Mouse (Mus musculus): ENCODE measurements around the gene Rgl1. TPM values are rescaled to one million over a fixed set of nuclear protein-coding genes. Genes with fewer than 3 reads are reported as not detected.
"Not testable (repeated sequence)": the region's sequence is repeated elsewhere in the genome, so short reads cannot be mapped to it uniquely, and the experiment has no call there.

The Rgl1 gene
- total RNA-seq, 2 experiments from 2014 or later: 113 to 132 TPM

DNA sequence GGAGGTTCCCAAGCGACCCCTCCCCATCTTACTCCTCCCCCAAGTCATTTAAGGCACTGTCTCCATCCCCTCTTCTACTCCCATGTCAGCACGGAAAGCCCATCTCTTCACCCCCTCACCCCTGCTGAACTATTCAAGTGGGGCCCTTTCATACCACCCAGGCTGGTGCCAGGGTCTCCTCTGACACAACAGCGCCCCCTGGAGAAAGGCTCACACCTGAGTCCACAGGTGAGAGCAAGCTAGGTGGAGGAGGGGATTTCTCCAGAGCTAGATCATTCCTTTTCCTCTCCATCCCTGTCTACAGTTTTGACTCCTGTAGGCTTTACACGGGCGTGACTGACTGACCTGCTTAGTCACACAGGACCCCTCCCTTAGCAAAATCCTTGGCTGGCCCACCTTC is 87.7 kb downstream of the Rgl1 start:
- intact Hi-C loops (cut with DNase I): loop anchor here (5.0 kb wide), 1 partner anchor 151 kb away; no protein-coding TSS in a partner anchor
- peak; percentile 43 for TF ChIP-seq CTCF (IDR thresholded peaks at IDR 0.05)
- no peak overlapping the region for H3K4me3 ChIP-seq
- DNase-seq (ENCODE audit: extremely low spot score in 1 of 2, low spot score in 2 of 2): no peak
- H3K27ac ChIP-seq: no peak overlapping the region

DNA sequence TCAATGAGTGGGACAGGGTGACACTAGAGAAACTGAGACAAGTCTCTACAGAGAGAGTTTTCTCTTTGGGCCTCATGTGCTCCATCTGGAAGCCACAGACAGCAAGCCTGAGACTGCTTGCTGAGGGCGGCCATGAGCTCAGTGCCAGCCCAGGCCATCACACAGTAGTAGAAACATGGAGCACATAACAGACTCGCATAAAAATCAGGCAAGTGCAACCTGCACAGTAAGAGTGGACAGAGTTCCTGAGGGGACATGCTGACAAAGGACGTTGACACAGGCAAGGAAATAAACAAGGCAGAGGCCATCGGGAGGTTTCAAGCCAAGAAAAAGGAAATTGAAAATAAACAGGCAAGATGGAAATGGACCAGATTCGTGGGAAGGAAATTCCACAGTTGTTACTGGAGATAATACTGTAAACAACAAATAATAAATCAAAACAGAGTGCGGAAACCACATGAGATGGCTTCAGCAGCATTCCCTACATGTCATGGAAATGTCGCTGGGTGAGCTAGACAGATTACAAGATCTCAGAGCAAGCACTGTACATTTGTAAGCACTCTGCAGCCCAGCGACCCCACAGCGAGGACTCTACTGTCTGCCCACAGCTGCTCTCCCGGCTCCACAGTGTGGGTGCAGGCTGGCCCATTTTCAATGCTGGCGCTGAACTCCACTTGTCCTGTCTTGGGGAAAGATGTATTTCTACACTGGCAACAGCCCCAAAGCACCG is 88.5 kb downstream of the Rgl1 start:
- TF ChIP-seq CTCF (IDR thresholded peaks at IDR 0.05): no peak
- H3K27ac ChIP-seq: no peak overlapping the region
- intact Hi-C loops (cut with DNase I): loop anchor here (5.0 kb wide), 1 partner anchor 150 kb away; no protein-coding TSS in a partner anchor
- peak in 1 of 2 experiments; percentile 27 for DNase-seq (ENCODE audit: extremely low spot score in 1 of 2, low spot score in 2 of 2)
- no peak overlapping the region for H3K4me3 ChIP-seq

DNA sequence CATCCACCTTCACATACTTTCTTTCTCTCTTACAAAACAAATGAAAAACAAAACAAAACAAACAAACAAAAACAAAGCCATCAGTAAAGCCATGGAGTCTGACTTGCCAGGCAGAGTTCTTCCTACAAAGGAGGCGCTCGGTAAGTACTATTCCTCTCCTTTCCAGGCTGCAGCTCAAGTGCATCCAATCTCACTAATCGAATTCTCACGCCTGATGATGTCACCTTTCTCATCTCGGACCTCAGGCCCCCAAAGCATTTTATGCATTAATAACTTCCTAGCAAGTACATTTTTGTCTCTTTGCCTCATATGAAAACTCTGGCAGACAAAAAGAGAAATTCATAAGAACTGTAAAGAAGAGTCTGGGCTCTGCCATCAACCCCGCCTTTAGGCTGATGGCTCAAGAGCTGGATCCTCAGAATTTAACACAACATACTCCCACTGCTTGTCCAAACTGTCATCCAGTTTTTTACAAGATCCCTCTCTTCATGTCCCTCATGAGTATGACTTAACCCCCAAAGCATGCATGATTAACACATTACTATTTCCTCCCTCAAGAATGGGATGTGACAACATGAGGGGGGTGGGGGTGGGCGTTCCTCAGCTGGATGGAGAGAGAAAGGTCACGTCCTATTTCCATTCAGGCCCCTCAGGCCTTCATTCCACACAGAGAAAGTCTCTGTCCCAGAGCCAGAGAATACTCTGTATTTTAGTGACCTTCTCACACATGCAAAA is 96.5 kb downstream of the Rgl1 start:
- intact Hi-C loops (cut with DNase I): no loop called here
- H3K4me3 ChIP-seq: no peak overlapping the region
- no peak for DNase-seq (ENCODE audit: extremely low spot score in 1 of 2, low spot score in 2 of 2)
- H3K27ac ChIP-seq: no peak overlapping the region
- no peak for TF ChIP-seq CTCF (IDR thresholded peaks at IDR 0.05)

DNA sequence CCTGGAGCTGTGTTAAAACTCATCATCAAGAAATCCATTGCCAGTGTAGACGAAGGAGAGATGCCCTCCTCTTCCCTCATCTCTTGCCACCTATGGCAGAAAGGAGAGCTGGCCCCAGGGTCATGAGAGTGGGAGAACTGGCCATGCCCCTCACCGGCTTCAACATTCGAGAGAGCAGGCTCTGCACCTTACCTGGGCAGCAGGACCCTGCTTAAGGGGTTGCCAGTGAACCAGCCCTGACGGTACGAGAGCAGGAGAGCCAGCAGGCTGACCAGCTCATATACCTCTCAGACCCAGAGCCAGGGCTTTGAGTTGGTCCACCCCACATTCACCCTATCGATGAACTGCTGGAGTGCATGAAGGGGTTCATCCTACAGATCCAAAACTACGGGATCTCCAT is 105.7 kb downstream of the Rgl1 start:
- no peak overlapping the region for H3K27ac ChIP-seq
- no peak overlapping the region for H3K4me3 ChIP-seq
- no peak for TF ChIP-seq CTCF (IDR thresholded peaks at IDR 0.05)
- intact Hi-C loops (cut with DNase I): no loop called here
- DNase-seq (ENCODE audit: extremely low spot score in 1 of 2, low spot score in 2 of 2): no peak

- intact Hi-C loops (cut with DNase I): no loop called here
- no peak overlapping the region for H3K27ac ChIP-seq
- DNase-seq (ENCODE audit: extremely low spot score in 1 of 2, low spot score in 2 of 2): no peak
- H3K4me3 ChIP-seq: no peak overlapping the region
- TF ChIP-seq CTCF (IDR thresholded peaks at IDR 0.05): no peak
These were observed 106.2 kb downstream of the Rgl1 start for GRCm38 (mm10) chr1:152659961-152660360.

DNA sequence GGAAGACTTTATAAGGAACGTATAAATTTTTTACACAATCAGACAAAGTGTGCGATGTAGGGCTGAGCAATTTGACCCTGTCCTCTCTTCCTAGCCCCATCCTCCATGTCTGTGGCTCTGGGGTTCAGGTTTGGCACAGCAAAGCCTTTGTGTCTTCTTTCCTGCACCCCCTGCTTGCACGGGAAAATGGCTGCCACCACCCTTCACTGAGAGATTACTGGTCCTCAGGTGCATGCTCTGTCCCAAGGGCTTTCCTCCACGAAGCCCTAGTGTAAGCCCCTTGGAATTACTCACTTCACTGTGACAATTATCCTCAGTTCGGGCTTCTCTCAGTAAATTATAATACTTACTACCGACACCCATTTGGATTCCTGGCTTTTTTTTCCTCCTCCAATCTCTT is 109.5 kb downstream of the Rgl1 start:
- DNase-seq (ENCODE audit: extremely low spot score in 1 of 2, low spot score in 2 of 2): no peak
- intact Hi-C loops (cut with DNase I): no loop called here
- H3K27ac ChIP-seq: no peak overlapping the region
- H3K4me3 ChIP-seq: no peak overlapping the region
- TF ChIP-seq CTCF (IDR thresholded peaks at IDR 0.05): no peak

- DNase-seq (ENCODE audit: extremely low spot score in 1 of 2, low spot score in 2 of 2): no peak
- intact Hi-C loops (cut with DNase I): no loop called here
- Histone ChIP-seq H3K4me3 (no peak overlapping the region), H3K27ac (no peak overlapping the region)
- TF ChIP-seq CTCF (IDR thresholded peaks at IDR 0.05): no peak
These were observed 111.3 kb downstream of the Rgl1 start for GRCm38 (mm10) chr1:152654851-152655250.

- no peak overlapping the region for H3K4me3 ChIP-seq
- no peak for TF ChIP-seq CTCF (IDR thresholded peaks at IDR 0.05)
- intact Hi-C loops (cut with DNase I): no loop called here
- no peak for DNase-seq (ENCODE audit: extremely low spot score in 1 of 2, low spot score in 2 of 2)
- no peak overlapping the region for H3K27ac ChIP-seq
These were observed 114.7 kb downstream of the Rgl1 start for GRCm38 (mm10) chr1:152651495-152651874.

GRCm38 (mm10) chr1:152650856-152651494 is 115.2 kb downstream of the Rgl1 start:
- intact Hi-C loops (cut with DNase I): no loop called here
- H3K27ac ChIP-seq: no peak overlapping the region
- DNase-seq (ENCODE audit: extremely low spot score in 1 of 2, low spot score in 2 of 2): no peak
- TF ChIP-seq CTCF (IDR thresholded peaks at IDR 0.05): no peak
- H3K4me3 ChIP-seq: no peak overlapping the region

DNA sequence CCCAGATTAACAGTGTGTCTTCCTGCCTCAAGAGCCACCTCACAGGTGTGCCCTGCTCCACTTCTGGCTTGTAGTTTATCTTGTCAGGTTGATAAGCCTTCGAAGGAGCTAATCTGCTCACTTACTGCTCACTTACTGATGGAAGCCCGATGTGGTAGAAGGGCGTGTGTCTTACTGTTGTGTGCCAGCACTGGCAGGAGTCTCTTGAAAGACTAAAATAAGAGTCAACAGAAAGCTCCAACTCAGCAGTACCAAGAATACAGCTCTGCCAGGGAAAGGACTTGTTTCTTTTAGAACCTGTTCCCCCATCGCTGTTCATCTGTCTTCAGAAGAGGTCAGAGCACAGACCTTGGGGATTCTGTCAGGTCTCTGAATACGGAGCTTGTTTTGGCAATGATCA is 118.1 kb downstream of the Rgl1 start:
- no peak for DNase-seq (ENCODE audit: extremely low spot score in 1 of 2, low spot score in 2 of 2)
- Histone ChIP-seq H3K4me3 (no peak overlapping the region), H3K27ac (no peak overlapping the region)
- intact Hi-C loops (cut with DNase I): no loop called here
- no peak for TF ChIP-seq CTCF (IDR thresholded peaks at IDR 0.05)

DNA sequence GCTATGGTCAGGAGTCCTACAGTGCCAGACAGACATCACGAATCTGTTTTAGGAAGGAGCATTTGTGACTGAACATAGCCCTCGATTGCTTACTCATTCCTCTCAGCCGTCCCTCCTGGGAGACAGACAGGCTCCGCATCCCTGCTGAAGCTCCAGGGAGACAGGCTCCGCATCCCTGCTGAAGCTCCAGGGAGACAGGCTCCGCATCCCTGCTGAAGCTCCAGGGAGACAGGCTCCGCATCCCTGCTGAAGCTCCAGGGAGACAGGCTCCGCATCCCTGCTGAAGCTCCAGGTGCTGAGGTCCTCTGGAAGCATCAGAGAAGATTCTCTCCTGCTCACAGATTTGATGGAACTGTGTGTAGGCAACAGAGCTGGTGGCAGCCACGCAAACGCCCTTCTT is 123.9 kb downstream of the Rgl1 start:
- DNase-seq (ENCODE audit: extremely low spot score in 1 of 2, low spot score in 2 of 2); H3K27ac ChIP-seq; H3K4me3 ChIP-seq; intact Hi-C loops (cut with DNase I): not testable (repeated sequence)
